Mouse (Mus musculus) monocyte, adult 59 days (primary cell): ENCODE measurements around the gene Dnah3. TPM values are rescaled to one million over a fixed set of nuclear protein-coding genes. Genes with fewer than 3 reads are reported as not detected.

Source experiments
- total RNA-seq, 2 experiments: library from RNA; stranded (reverse); gene quantifications; one replicate each; pipeline ENCODE4 v1.2.4; 2023

Gene Dnah3
- not detected for total RNA-seq

GRCm38 (mm10) chr7:120095180-120095579 is at the start of gene Dnah3:
Gene Dnah3, minus strand, starts transcription at chr7:120095280.

GRCm38 (mm10) chr7:120102164-120102972 is 7.3 kb upstream of the Dnah3 start, which contains the start of gene Tmem159:
Gene Tmem159, plus strand, starts transcription at chr7:120102353.

GRCm38 (mm10) chr7:119895639-119896512 is 199.2 kb downstream of the Dnah3 start, which contains the start of the genes Lyrm1 and Dcun1d3:
Gene Lyrm1, plus strand, starts transcription at chr7:119895861.
Gene Dcun1d3, minus strand, starts transcription at chr7:119896298.

Other genes starting within 250 kb of the Dnah3 start
- 1 to 10 TPM; 4.1 to 6.4 TPM for gene Lyrm1, start 199.4 kb downstream of the Dnah3 start, total RNA-seq
- gene Dcun1d3, start 199.0 kb downstream of the Dnah3 start, total RNA-seq: 10 to 100 TPM; 14.9 to 22.4 TPM
- gene Tmem159, start 7.1 kb upstream of the Dnah3 start, total RNA-seq: 10 to 100 TPM; 13.3 to 14.9 TPM
- gene Zp2, start 50.0 kb upstream of the Dnah3 start, total RNA-seq: not detected
- gene Anks4b, start 78.6 kb upstream of the Dnah3 start, total RNA-seq: not detected
- not detected for gene Crym, start 106.8 kb upstream of the Dnah3 start, total RNA-seq
- not detected for gene Abca14, start 108.7 kb upstream of the Dnah3 start, total RNA-seq
- gene Abca15, start 233.4 kb upstream of the Dnah3 start, total RNA-seq: not detected